Mouse (Mus musculus): ENCODE measurements around the gene Gramd1b. TPM values are rescaled to one million over a fixed set of nuclear protein-coding genes. Genes with fewer than 3 reads are reported as not detected.
A peak's percentile ranks its signal among the peaks of the same experiment; 100 is the strongest.

The Gramd1b gene
- polyA plus RNA-seq, 1 experiment from 2014 or later, result 4.0 TPM

- H3K4me2 ChIP-seq, result no peak overlapping the region
- no peaks in the 10 kb centered on the region for H3K27me3 ChIP-seq (replicated peaks)
- H3K4me3 ChIP-seq (replicated peaks), result no peak overlapping the region
- H3K27ac ChIP-seq, result no peak overlapping the region
- no peak overlapping the region for H3K9ac ChIP-seq
- 67% methylated on average over 6 of the region's 6 CpGs for WGBS
- peaks cover 11% of the 10 kb centered on the region; the same call in 1 of the 2 replicates for H3K4me1 ChIP-seq
- no peaks in the 10 kb centered on the region for H3K9me3 ChIP-seq
- H3K36me3 ChIP-seq, result no peaks in the 10 kb centered on the region
- no peak for ATAC-seq (ENCODE audit: insufficient read depth, low FRiP score, low read depth)
Observed at GRCm38 (mm10) chr9:40389175-40389574, 142.0 kb downstream of the Gramd1b start.

- H3K4me2 ChIP-seq, result no peak overlapping the region
- H3K27me3 ChIP-seq (replicated peaks), result no peaks in the 10 kb centered on the region
- 87% methylated on average over 5 of the region's 5 CpGs for WGBS
- H3K36me3 ChIP-seq, result no peaks in the 10 kb centered on the region
- no peak overlapping the region for H3K9ac ChIP-seq
- H3K4me1 ChIP-seq, result peaks cover 5% of the 10 kb centered on the region
- H3K9me3 ChIP-seq, result no peaks in the 10 kb centered on the region
- H3K27ac ChIP-seq, result no peak overlapping the region
- ATAC-seq (ENCODE audit: insufficient read depth, low FRiP score, low read depth), result no peak
- H3K4me3 ChIP-seq (replicated peaks), result no peak overlapping the region
Observed at GRCm38 (mm10) chr9:40384781-40385180, 146.4 kb downstream of the Gramd1b start.

- Histone ChIP-seq H3K4me1 (peaks cover 5% of the 10 kb centered on the region), H3K4me2 (no peak overlapping the region), H3K27ac (no peak overlapping the region), H3K9ac (no peak overlapping the region), H3K27me3 (replicated peaks) (no peaks in the 10 kb centered on the region), H3K9me3 (no peaks in the 10 kb centered on the region), H3K4me3 (replicated peaks) (no peak overlapping the region), H3K36me3 (no peaks in the 10 kb centered on the region)
- WGBS, result 62% methylated on average over 3 of the region's 3 CpGs
- no peak for ATAC-seq (ENCODE audit: insufficient read depth, low FRiP score, low read depth)
Observed at GRCm38 (mm10) chr9:40382508-40382907, 148.7 kb downstream of the Gramd1b start.

- H3K9me3 ChIP-seq, result no peaks in the 10 kb centered on the region
- H3K9ac ChIP-seq, result no peak overlapping the region
- no peaks in the 10 kb centered on the region for H3K27me3 ChIP-seq (replicated peaks)
- WGBS, result 37% methylated on average over 15 of the region's 15 CpGs
- peak; percentile 70 for ATAC-seq (ENCODE audit: insufficient read depth, low FRiP score, low read depth)
- H3K4me1 ChIP-seq, result peaks cover 5% of the 10 kb centered on the region
- H3K27ac ChIP-seq, result no peak overlapping the region
- no peak overlapping the region for H3K4me3 ChIP-seq (replicated peaks)
- no peaks in the 10 kb centered on the region for H3K36me3 ChIP-seq
- H3K4me2 ChIP-seq, result no peak overlapping the region
Observed at GRCm38 (mm10) chr9:40381416-40382411, 149.5 kb downstream of the Gramd1b start.

- WGBS, result 65% methylated on average over 9 of the region's 9 CpGs
- H3K27ac ChIP-seq, result no peak overlapping the region
- no peaks in the 10 kb centered on the region for H3K9me3 ChIP-seq
- H3K4me1 ChIP-seq, result 0 out of 2 replicates have a peak, but pooled peaks cover 3% of the 10 kb centered on the region
- peak overlapping the region; percentile 38; the same call in 1 of the 2 replicates for H3K4me2 ChIP-seq
- H3K4me3 ChIP-seq (replicated peaks), result no peak overlapping the region
- no peak overlapping the region for H3K9ac ChIP-seq
- H3K36me3 ChIP-seq, result no peaks in the 10 kb centered on the region
- H3K27me3 ChIP-seq (replicated peaks), result no peaks in the 10 kb centered on the region
- ATAC-seq (ENCODE audit: insufficient read depth, low FRiP score, low read depth), result no peak
Observed at GRCm38 (mm10) chr9:40376711-40377410, 154.3 kb downstream of the Gramd1b start.

GRCm38 (mm10) chr9:40376139-40376541, 155.0 kb downstream of the Gramd1b start:
- WGBS, result 18% methylated on average over 11 of the region's 11 CpGs
- no peaks in the 10 kb centered on the region for H3K9me3 ChIP-seq
- peak; percentile 73; the same call in 1 of the 2 replicates for ATAC-seq (ENCODE audit: insufficient read depth, low FRiP score, low read depth)
- no peak overlapping the region for H3K9ac ChIP-seq
- H3K4me1 ChIP-seq, result 0 out of 2 replicates have a peak, but pooled peaks cover 3% of the 10 kb centered on the region
- H3K27me3 ChIP-seq (replicated peaks), result no peaks in the 10 kb centered on the region
- no peak overlapping the region for H3K27ac ChIP-seq
- peak overlapping the region; percentile 38 for H3K4me2 ChIP-seq
- H3K4me3 ChIP-seq (replicated peaks), result no peak overlapping the region
- H3K36me3 ChIP-seq, result no peaks in the 10 kb centered on the region

- Histone ChIP-seq H3K9me3 (no peaks in the 10 kb centered on the region), H3K36me3 (no peaks in the 10 kb centered on the region), H3K4me2 (no peak overlapping the region), H3K4me3 (replicated peaks) (no peak overlapping the region), H3K27me3 (replicated peaks) (no peaks in the 10 kb centered on the region), H3K27ac (no peak overlapping the region), H3K4me1 (0 out of 2 replicates have a peak, but pooled peaks cover 3% of the 10 kb centered on the region), H3K9ac (no peak overlapping the region)
- no peak for ATAC-seq (ENCODE audit: insufficient read depth, low FRiP score, low read depth)
- 71% methylated on average over 6 of the region's 6 CpGs for WGBS
Observed at GRCm38 (mm10) chr9:40375518-40375917, 155.7 kb downstream of the Gramd1b start.

GRCm38 (mm10) chr9:40374992-40375391, 156.2 kb downstream of the Gramd1b start:
- 66% methylated on average over 3 of the region's 5 CpGs for WGBS
- no peak overlapping the region for H3K4me2 ChIP-seq

GRCm38 (mm10) chr9:40374533-40374971, 156.6 kb downstream of the Gramd1b start:
- Histone ChIP-seq H3K9ac (no peak overlapping the region), H3K36me3 (no peaks in the 10 kb centered on the region), H3K9me3 (no peaks in the 10 kb centered on the region), H3K27me3 (replicated peaks) (no peaks in the 10 kb centered on the region), H3K4me2 (no peak overlapping the region), H3K4me1 (0 out of 2 replicates have a peak, but pooled peaks cover 3% of the 10 kb centered on the region), H3K4me3 (replicated peaks) (no peak overlapping the region), H3K27ac (no peak overlapping the region)
- WGBS, result 84% methylated on average over 6 of the region's 6 CpGs
- no peak for ATAC-seq (ENCODE audit: insufficient read depth, low FRiP score, low read depth)

More at GRCm38 (mm10) chr9:40374992-40375391, 156.2 kb downstream of the Gramd1b start:
- no peaks in the 10 kb centered on the region for H3K9me3 ChIP-seq
- H3K9ac ChIP-seq, result no peak overlapping the region
- no peaks in the 10 kb centered on the region for H3K36me3 ChIP-seq
- H3K27me3 ChIP-seq (replicated peaks), result no peaks in the 10 kb centered on the region
- 0 out of 2 replicates have a peak, but pooled peaks cover 3% of the 10 kb centered on the region for H3K4me1 ChIP-seq
- no peak overlapping the region for H3K4me3 ChIP-seq (replicated peaks)
- ATAC-seq (ENCODE audit: insufficient read depth, low FRiP score, low read depth), result no peak
- no peak overlapping the region for H3K27ac ChIP-seq

GRCm38 (mm10) chr9:40374052-40374451, 157.1 kb downstream of the Gramd1b start:
- ATAC-seq (ENCODE audit: insufficient read depth, low FRiP score, low read depth), result no peak
- H3K9ac ChIP-seq, result no peak overlapping the region
- H3K4me2 ChIP-seq, result no peak overlapping the region
- no peaks in the 10 kb centered on the region for H3K9me3 ChIP-seq
- H3K36me3 ChIP-seq, result no peaks in the 10 kb centered on the region
- H3K4me1 ChIP-seq, result 0 out of 2 replicates have a peak, but pooled peaks cover 3% of the 10 kb centered on the region
- WGBS, result 85% methylated on average over 11 of the region's 11 CpGs
- no peaks in the 10 kb centered on the region for H3K27me3 ChIP-seq (replicated peaks)
- H3K4me3 ChIP-seq (replicated peaks), result no peak overlapping the region
- H3K27ac ChIP-seq, result no peak overlapping the region

- H3K4me2 ChIP-seq, result no peak overlapping the region
- no peak overlapping the region for H3K9ac ChIP-seq
- H3K4me3 ChIP-seq (replicated peaks), result no peak overlapping the region
- H3K9me3 ChIP-seq, result no peaks in the 10 kb centered on the region
- ATAC-seq (ENCODE audit: insufficient read depth, low FRiP score, low read depth), result no peak
- H3K4me1 ChIP-seq, result 0 out of 2 replicates have a peak, but pooled peaks cover under 1% of the 10 kb centered on the region
- no peak overlapping the region for H3K27ac ChIP-seq
- no peaks in the 10 kb centered on the region for H3K27me3 ChIP-seq (replicated peaks)
- no peaks in the 10 kb centered on the region for H3K36me3 ChIP-seq
- WGBS, result 44% methylated on average over 4 of the region's 4 CpGs
Observed at GRCm38 (mm10) chr9:40370151-40370550, 161.0 kb downstream of the Gramd1b start.

Measured in stomach, embryonic 15.5 days (tissue).